Mouse (Mus musculus): ENCODE results near the gene Adamts15.

Gene Adamts15

GRCm38 (mm10) chr9:30921261-30922103 lies 770 bp downstream of the Adamts15 start:
- DNase-seq, result no peak

- peak; percentile 28 for DNase-seq
Measured at GRCm38 (mm10) chr9:30920736-30921135, 1.5 kb downstream of the Adamts15 start.

GRCm38 (mm10) chr9:30919686-30920085 lies 2.6 kb downstream of the Adamts15 start:
- DNase-seq, result no peak

GRCm38 (mm10) chr9:30918466-30919356 lies 3.5 kb downstream of the Adamts15 start:
- no peak for DNase-seq

GRCm38 (mm10) chr9:30916266-30916968 lies 5.8 kb downstream of the Adamts15 start:
- no peak for DNase-seq

- no peak for DNase-seq
Measured at GRCm38 (mm10) chr9:30914241-30914640, 8.0 kb downstream of the Adamts15 start.

GRCm38 (mm10) chr9:30913429-30913828 lies 8.8 kb downstream of the Adamts15 start:
- no peak for DNase-seq

GRCm38 (mm10) chr9:30912161-30912560 lies 10.1 kb downstream of the Adamts15 start:
- no peak for DNase-seq

- DNase-seq, result no peak
Measured at GRCm38 (mm10) chr9:30910491-30910890, 11.8 kb downstream of the Adamts15 start.

- DNase-seq, result no peak
Measured at GRCm38 (mm10) chr9:30908973-30909372, 13.3 kb downstream of the Adamts15 start.

- DNase-seq, result no peak
Measured at GRCm38 (mm10) chr9:30908296-30908690, 14.0 kb downstream of the Adamts15 start.

GRCm38 (mm10) chr9:30907677-30908295 lies 14.5 kb downstream of the Adamts15 start:
- DNase-seq, result no peak

- no peak for DNase-seq
Measured at GRCm38 (mm10) chr9:30906426-30906825, 15.8 kb downstream of the Adamts15 start.

GRCm38 (mm10) chr9:30905861-30906260 lies 16.4 kb downstream of the Adamts15 start:
- DNase-seq, result no peak

GRCm38 (mm10) chr9:30903266-30903665 lies 19.0 kb downstream of the Adamts15 start:
- no peak for DNase-seq

GRCm38 (mm10) chr9:30902641-30903040 lies 19.6 kb downstream of the Adamts15 start:
- no peak for DNase-seq

GRCm38 (mm10) chr9:30902152-30902551 lies 20.1 kb downstream of the Adamts15 start:
- no peak for DNase-seq

GRCm38 (mm10) chr9:30897169-30897568 lies 25.1 kb downstream of the Adamts15 start:
- DNase-seq, result no peak

GRCm38 (mm10) chr9:30896752-30897151 lies 25.5 kb downstream of the Adamts15 start:
- DNase-seq, result peak; percentile 43

GRCm38 (mm10) chr9:30895618-30896017 lies 26.6 kb downstream of the Adamts15 start:
- no peak for DNase-seq

- no peak for DNase-seq
Measured at GRCm38 (mm10) chr9:30886276-30886675, 36.0 kb downstream of the Adamts15 start.

- DNase-seq, result no peak
Measured at GRCm38 (mm10) chr9:30880553-30880952, 41.7 kb downstream of the Adamts15 start.

GRCm38 (mm10) chr9:30879947-30880273 lies 42.3 kb downstream of the Adamts15 start:
- DNase-seq, result no peak
